Mouse (Mus musculus): Measurements from ENCODE around the gene B230104I21Rik.

B230104I21Rik gene

GRCm38 (mm10) chr4:154393196-154394122 lies 57.5 kb downstream of the B230104I21Rik start:
- peak; percentile 60 for DNase-seq (ENCODE audit: low read depth, low spot score)

- no peak for DNase-seq (ENCODE audit: low read depth, low spot score)
Measured at GRCm38 (mm10) chr4:154394123-154394722, 58.3 kb downstream of the B230104I21Rik start.

GRCm38 (mm10) chr4:154396652-154397301 lies 60.9 kb downstream of the B230104I21Rik start:
- no peak for DNase-seq (ENCODE audit: low read depth, low spot score)
